Comparison of ENCODE assay signal across 7 mouse cellular contexts in genomic region chr6:113690400-113691083, GRCm38 (mm10). TPM values are rescaled to one million over a fixed set of nuclear protein-coding genes. Genes with fewer than 3 reads are reported as not detected.
DNase-seq lines count a peak whose midpoint lies in the region; ATAC-seq and TF ChIP-seq lines count a peak whose summit lies in the region.

No protein-coding gene starts in this region.

- peak in 1 of 2 experiments; percentile 46; a peak in 1 of 4 replicates for TF ChIP-seq POLR2A in MEL (IDR thresholded peaks at IDR 0.05; ENCODE audit: control insufficient read depth in 1 of 2, insufficient read depth in 1 of 2, low read depth in 1 of 2, low read length in 2 of 2, poor library complexity in 1 of 2)
- TF ChIP-seq POLR2A in kidney, adult 2 months (IDR thresholded peaks at IDR 0.05; ENCODE audit: low read depth, low read length): no peak

- ATAC-seq in lung, postnatal 0 days: peak; percentile 84

- no peaks in the 10 kb centered on the region for H3K9me3 ChIP-seq in MEL (replicated peaks; ENCODE audit: insufficient read depth, low read length)
- no peaks in the 10 kb centered on the region for H3K9me3 ChIP-seq in lung, postnatal 0 days (ENCODE audit: low read length)

- H3K27ac ChIP-seq in MEL (ENCODE audit: control insufficient read depth, low read depth, low read length): peak overlapping the region; percentile 83
- H3K27ac ChIP-seq in kidney, adult 2 months (ENCODE audit: insufficient read depth, low read depth, low read length): peak overlapping the region; percentile 98
- H3K27ac ChIP-seq in lung, postnatal 0 days (ENCODE audit: low read length): peak overlapping the region; percentile 92

- DNase-seq in MEL (ENCODE audit: low read depth, low spot score): peak; percentile 82
- peak; percentile 59 for DNase-seq in adrenal gland, postnatal 25 days
- peak; percentile 50 for DNase-seq in gonadal fat pad, adult 2 months (ENCODE audit: low read depth)
- DNase-seq in kidney, adult 2 months: peak; percentile 95
- DNase-seq in lung, postnatal 0 days (ENCODE audit: low spot score): peak; percentile 96
- DNase-seq in spleen, postnatal 10 days (ENCODE audit: low spot score in 2 of 2): peak; percentile 60 to 76
- DNase-seq in natural killer cell, adult 2 months (ENCODE audit: low spot score in 2 of 2): no peak

- H3K4me1 ChIP-seq in MEL (ENCODE audit: control insufficient read depth in 1 of 2, insufficient read depth in 2 of 2, low read length in 2 of 2): peaks cover 25 to 50% of the 10 kb centered on the region in 2 experiments
- H3K4me1 ChIP-seq in kidney, adult 2 months (ENCODE audit: control insufficient read depth, insufficient read depth, low read length): peaks cover 16% of the 10 kb centered on the region
- H3K4me1 ChIP-seq in lung, postnatal 0 days (ENCODE audit: insufficient read depth, low read depth, low read length): peaks cover 14% of the 10 kb centered on the region; the same call in 1 of the 2 replicates

- TF ChIP-seq CTCF in MEL (IDR thresholded peaks at IDR 0.05 in 2 of 3, conservative IDR thresholded peaks at IDR 0.05 in 1 of 3; ENCODE audit: control insufficient read depth in 1 of 3, insufficient read depth in 1 of 3, low read depth in 2 of 3, low read length in 3 of 3, poor library complexity in 1 of 3, severe bottlenecking in 1 of 3): no peak
- no peak for TF ChIP-seq CTCF in kidney, adult 2 months (conservative IDR thresholded peaks at IDR 0.05; ENCODE audit: insufficient read depth, insufficient read length, low read depth, low read length)
- TF ChIP-seq CTCF in lung, postnatal 0 days (IDR thresholded peaks at IDR 0.05): no peak; the same call in 1 of the 2 replicates

- no peak for TF ChIP-seq RAD21 in MEL (IDR thresholded peaks at IDR 0.05; ENCODE audit: low read depth, low read length)

- peaks cover 7% of the 10 kb centered on the region for H3K79me2 ChIP-seq in MEL (ENCODE audit: control insufficient read depth, insufficient read depth, low read length, poor library complexity)

- 4% methylated on average over 14 of the region's 14 CpGs for WGBS in kidney, adult 2 months
- 2% methylated on average over 14 of the region's 14 CpGs for WGBS in lung, postnatal 0 days

- peaks cover 0 to 51% of the 10 kb centered on the region in 2 experiments; a peak in 2 of 4 replicates for H3K36me3 ChIP-seq in MEL (ENCODE audit: control insufficient read depth in 1 of 2, insufficient read depth in 2 of 2, low read length in 2 of 2)
- no peaks in the 10 kb centered on the region for H3K36me3 ChIP-seq in kidney, adult 2 months (ENCODE audit: control insufficient read depth, insufficient read depth, low read length)
- H3K36me3 ChIP-seq in lung, postnatal 0 days (ENCODE audit: insufficient read depth, low read length): no peaks in the 10 kb centered on the region

- H3K4me3 ChIP-seq in MEL (ENCODE audit: control insufficient read depth in 1 of 2, insufficient read depth in 1 of 2, low read depth in 2 of 2, low read length in 2 of 2): peak overlapping the region; percentile 46 to 49
- H3K4me3 ChIP-seq in kidney, adult 2 months (ENCODE audit: insufficient read depth, low read depth, low read length): peak overlapping the region; percentile 41
- H3K4me3 ChIP-seq in lung, postnatal 0 days (ENCODE audit: low read depth, low read length): 0 out of 2 replicates have a peak overlapping the region, but pooled peaks have one; percentile 14

- TF ChIP-seq EP300 in MEL (IDR thresholded peaks at IDR 0.05; ENCODE audit: low read depth in 1 of 2, low read length in 2 of 2): peak; percentile 79 to 87
- TF ChIP-seq EP300 in lung, postnatal 0 days (IDR thresholded peaks at IDR 0.05): peak; percentile 93

- H3K4me2 ChIP-seq in lung, postnatal 0 days (replicated peaks; ENCODE audit: low read depth, low read length): peak overlapping the region; percentile 43

- H3K27me3 ChIP-seq in MEL (ENCODE audit: control insufficient read depth in 1 of 2, insufficient read depth in 2 of 2, low read length in 2 of 2): no peaks in the 10 kb centered on the region
- no peaks in the 10 kb centered on the region for H3K27me3 ChIP-seq in kidney, adult 2 months (replicated peaks; ENCODE audit: control insufficient read depth, insufficient read depth, low read length)
- no peaks in the 10 kb centered on the region for H3K27me3 ChIP-seq in lung, postnatal 0 days (replicated peaks; ENCODE audit: insufficient read depth, low read length)

- peak overlapping the region; percentile 67 for H3K9ac ChIP-seq in MEL (ENCODE audit: control insufficient read depth, low read depth, low read length, poor library complexity, severe bottlenecking)
- H3K9ac ChIP-seq in lung, postnatal 0 days (replicated peaks; ENCODE audit: low read depth): peak overlapping the region; percentile 38; the same call in 1 of the 2 replicates

TF ChIP-seq in MEL, 35 proteins besides CTCF, POLR2A, EP300 and RAD21 (continues in another document):
- TF ChIP-seq BHLHE40 (IDR thresholded peaks at IDR 0.05; ENCODE audit: borderline replicate concordance, low read depth, low read length) (peak; percentile 91), HCFC1 (IDR thresholded peaks at IDR 0.05; ENCODE audit: low read depth, low read length) (peak; percentile 50; the same call in 1 of the 2 replicates), RCOR1 (IDR thresholded peaks at IDR 0.05; ENCODE audit: low read depth, low read length) (peak; percentile 63), GABPA (IDR thresholded peaks at IDR 0.05; ENCODE audit: low read depth, low read length) (no peak), ELF1 (IDR thresholded peaks at IDR 0.05; ENCODE audit: low read depth, low read length) (no peak), TBP (IDR thresholded peaks at IDR 0.05; ENCODE audit: low read depth, low read length) (0 out of 2 replicates have a peak, but pooled peaks have one; percentile 39), CHD1 (IDR thresholded peaks at IDR 0.05; ENCODE audit: low read depth, low read length) (no peak), JUND (IDR thresholded peaks at IDR 0.05; ENCODE audit: low read depth, low read length) (no peak), MXI1 (IDR thresholded peaks at IDR 0.05; ENCODE audit: low read depth, low read length) (peak; percentile 32; the same call in 1 of the 2 replicates), POLR2AphosphoS2 (IDR thresholded peaks at IDR 0.05; ENCODE audit: low read length) (no peak), SIN3A (IDR thresholded peaks at IDR 0.05; ENCODE audit: low read length) (peak; percentile 61), USF2 (IDR thresholded peaks at IDR 0.05; ENCODE audit: borderline replicate concordance in 1 of 2, insufficient read depth in 1 of 2, low read depth in 1 of 2, low read length in 2 of 2) (no peak), ZC3H11A (IDR thresholded peaks at IDR 0.05; ENCODE audit: low read depth, low read length) (no peak), MYB (IDR thresholded peaks at IDR 0.05; ENCODE audit: low read depth, low read length) (no peak), UBTF (IDR thresholded peaks at IDR 0.05; ENCODE audit: borderline replicate concordance, insufficient read depth, low read depth, low read length) (no peak), MAZ (IDR thresholded peaks at IDR 0.05; ENCODE audit: low read depth, low read length) (peak; percentile 76; the same call in 1 of the 2 replicates), TAL1 (IDR thresholded peaks at IDR 0.05; ENCODE audit: low read length) (peak; percentile 74), POLR2AphosphoS5 (IDR thresholded peaks at IDR 0.05; ENCODE audit: borderline replicate concordance, low read depth, low read length) (no peak), NELFE (IDR thresholded peaks at IDR 0.05; ENCODE audit: low read depth, low read length) (peak; percentile 18; the same call in 1 of the 2 replicates), GATA1 (IDR thresholded peaks at IDR 0.05; ENCODE audit: low read depth, low read length) (peak; percentile 92), MYC (IDR thresholded peaks at IDR 0.05; ENCODE audit: low read depth, low read length) (no peak), USF1 (IDR thresholded peaks at IDR 0.05; ENCODE audit: low read depth, low read length) (no peak), ZMIZ1 (IDR thresholded peaks at IDR 0.05; ENCODE audit: low read depth, low read length) (0 out of 2 replicates have a peak, but pooled peaks have one; percentile 11)

RNA-seq across cellular contexts. Expression of gene Tatdn2, which starts 6.3 kb away (rescaled TPM):
- 111 and 136 TPM in 2 replicates for total RNA-seq in MEL (2012; rRNA removed)
- polyA plus RNA-seq in MEL (2012; ENCODE audit: insufficient read depth in 1 of 2, insufficient read length in 2 of 2, low read depth in 1 of 2, low replicate concordance in 2 of 2, missing spikeins in 1 of 2): 100 to 1,000 TPM; 102 to 121 TPM
- total RNA-seq in adrenal gland, postnatal 25 days (2021): 49.5 and 50.7 TPM in 2 replicates
- polyA plus RNA-seq in gonadal fat pad, adult 2 months (2012; rRNA removed): 29.3 and 34.7 TPM in 2 replicates
- polyA plus RNA-seq in kidney, adult 2 months (2012; rRNA removed): 32.9 and 35.5 TPM in 2 replicates
- polyA plus RNA-seq in lung, postnatal 0 days (2015; fragmentation: Nextera tagmentation; extraction: Ambion mirVana): 1.1 and 1.3 TPM in 2 replicates

RNA-seq across cellular contexts. Expression of gene Ghrl, which starts 29.1 kb away (rescaled TPM):
- total RNA-seq in MEL (2012; rRNA removed): 0.26 and 0.81 TPM in 2 replicates
- polyA plus RNA-seq in MEL (2012; ENCODE audit: insufficient read depth in 1 of 2, insufficient read length in 2 of 2, low read depth in 1 of 2, low replicate concordance in 2 of 2, missing spikeins in 1 of 2): 1 to 10 TPM in 1 of 2 experiments, not detected in 1; 2.8 TPM
- not detected in 2 replicates for total RNA-seq in adrenal gland, postnatal 25 days (2021)
- not detected in 2 replicates for polyA plus RNA-seq in gonadal fat pad, adult 2 months (2012; rRNA removed)
- polyA plus RNA-seq in kidney, adult 2 months (2012; rRNA removed): 0.09 TPM in 1 of 2 replicates, not detected in the other
- polyA plus RNA-seq in lung, postnatal 0 days (2015; fragmentation: Nextera tagmentation; extraction: Ambion mirVana): 5.5 and 6.0 TPM in 2 replicates

RNA-seq across cellular contexts. Expression of gene Sec13, which starts 50.0 kb away (rescaled TPM):
- 269 and 277 TPM in 2 replicates for total RNA-seq in MEL (2012; rRNA removed)
- polyA plus RNA-seq in MEL (2012; ENCODE audit: insufficient read depth in 1 of 2, insufficient read length in 2 of 2, low read depth in 1 of 2, low replicate concordance in 2 of 2, missing spikeins in 1 of 2): 100 to 1,000 TPM; 182 to 209 TPM
- total RNA-seq in adrenal gland, postnatal 25 days (2021): 109 and 115 TPM in 2 replicates
- polyA plus RNA-seq in gonadal fat pad, adult 2 months (2012; rRNA removed): 168 and 231 TPM in 2 replicates
- 140 and 155 TPM in 2 replicates for polyA plus RNA-seq in kidney, adult 2 months (2012; rRNA removed)
- 163 and 178 TPM in 2 replicates for polyA plus RNA-seq in lung, postnatal 0 days (2015; fragmentation: Nextera tagmentation; extraction: Ambion mirVana)

RNA-seq across cellular contexts. Expression of gene Irak2, which starts 52.3 kb away (rescaled TPM):
- total RNA-seq in MEL (2012; rRNA removed): 5.2 TPM in 2 replicates
- polyA plus RNA-seq in MEL (2012; ENCODE audit: insufficient read depth in 1 of 2, insufficient read length in 2 of 2, low read depth in 1 of 2, low replicate concordance in 2 of 2, missing spikeins in 1 of 2): 1 to 10 TPM in 1 of 2 experiments, not detected in 1; 6.8 TPM
- total RNA-seq in adrenal gland, postnatal 25 days (2021): 13.8 and 17.1 TPM in 2 replicates
- polyA plus RNA-seq in gonadal fat pad, adult 2 months (2012; rRNA removed): 44.2 and 49.0 TPM in 2 replicates
- polyA plus RNA-seq in kidney, adult 2 months (2012; rRNA removed): 53.8 and 67.1 TPM in 2 replicates
- 15.6 and 16.1 TPM in 2 replicates for polyA plus RNA-seq in lung, postnatal 0 days (2015; fragmentation: Nextera tagmentation; extraction: Ambion mirVana)

Comparison
In these comparisons a context has a peak if more than half of its experiments do, and no peak if none do; other contexts are left out.
1. DNase-seq: peak in MEL (single experiment), adrenal gland, postnatal 25 days (single experiment), gonadal fat pad, adult 2 months (single experiment), kidney, adult 2 months (single experiment), lung, postnatal 0 days (single experiment) and spleen, postnatal 10 days (2 of 2); none in natural killer cell, adult 2 months (0 of 2).
2. RNA of gene Tatdn2, which starts 6.3 kb away (polyA plus RNA-seq): 102 to 121 TPM in MEL, 32.9 to 35.5 TPM in kidney, adult 2 months and 29.3 to 34.7 TPM in gonadal fat pad, adult 2 months; 1.1 to 1.3 TPM in lung, postnatal 0 days; every median in the first group is over 10 times any median in the second.
3. Peak in every context shown above with its lines, with median percentiles within 50 percentile points of each other: H3K27ac ChIP-seq and H3K4me3 ChIP-seq.